Mouse (Mus musculus) leukemia stem cell, adult 10-12 weeks (primary cell): ENCODE measurements around the gene Plekha5. TPM values are rescaled to one million over a fixed set of nuclear protein-coding genes. Genes with fewer than 3 reads are reported as not detected.

Experiments used
- polyA plus RNA-seq: library from polyadenylated mRNA; stranded (reverse); fragments of >175 nt; gene quantifications from 2 replicates; pipeline ENCODE4 v1.2.3, GENCODE M21; 2012; ENCODE audit warnings: low replicate concordance

Gene Plekha5
- polyA plus RNA-seq = 0.26 and 0.65 TPM in 2 replicates

DNA sequence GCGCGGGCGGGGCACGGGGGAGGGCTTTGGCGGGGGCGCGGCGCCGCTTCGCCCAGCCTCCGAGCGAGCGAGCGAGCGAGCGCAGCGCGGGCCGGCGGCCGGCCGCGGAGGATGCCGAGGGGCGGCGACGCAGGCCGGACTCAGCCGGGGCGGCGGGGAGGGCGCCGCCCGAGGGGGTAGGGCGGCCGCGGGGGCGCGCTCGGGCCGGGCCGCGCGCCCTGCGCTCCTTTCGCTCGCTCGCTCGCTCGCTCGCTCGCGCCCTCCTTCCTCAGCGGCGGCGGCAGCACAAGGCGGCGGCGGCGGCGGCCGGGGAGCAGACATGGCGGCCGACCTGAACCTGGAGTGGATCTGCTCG, at the start of gene Plekha5:
Plekha5 (plus strand) TSS at position 209 of the 355 bp plus-strand sequence.

DNA sequence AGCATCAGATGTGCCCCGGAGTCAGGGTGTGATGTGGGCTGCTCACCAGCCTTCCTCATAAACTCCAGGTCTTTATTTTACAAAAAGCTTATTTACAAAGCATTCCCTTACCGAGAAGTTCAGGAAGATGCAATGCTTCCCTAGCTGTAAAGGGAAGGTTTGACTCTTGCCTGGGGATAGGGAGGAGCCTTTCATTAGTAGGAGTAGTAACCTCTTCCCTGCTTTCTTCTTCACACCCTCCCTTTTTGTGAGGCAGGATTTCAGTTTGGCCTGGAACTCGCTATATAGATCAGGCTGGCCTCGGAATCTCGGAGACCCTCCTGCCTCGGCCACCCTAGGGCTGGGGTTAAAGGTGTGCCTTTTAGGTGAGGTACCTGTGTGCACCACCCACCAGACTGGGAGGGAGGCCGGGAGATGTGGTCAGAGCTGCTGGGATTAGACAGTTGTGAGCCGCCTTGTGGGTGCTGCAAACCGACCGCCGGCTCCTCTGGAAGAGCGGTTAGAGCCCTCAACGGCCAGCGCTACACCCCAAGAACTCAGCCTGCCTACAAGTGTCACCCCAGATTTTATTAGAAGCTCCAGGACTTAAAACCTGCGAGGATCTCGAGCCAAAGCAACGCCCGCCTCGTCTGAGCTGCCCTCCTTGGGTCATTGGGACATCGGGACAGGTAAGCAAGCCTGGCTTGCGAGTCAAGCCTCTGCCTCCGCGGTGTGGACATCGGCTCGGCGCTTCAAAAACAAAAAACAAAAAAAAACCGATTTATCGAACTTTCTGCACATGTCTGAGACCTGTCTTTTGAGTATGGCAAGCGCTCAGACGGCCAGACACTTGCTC, 198.8 kb downstream of the Plekha5 start, which contains the start of gene Aebp2:
Aebp2 (plus strand) TSS at position 273 of the 835 bp plus-strand sequence.

Other genes with a start within 250 kb of the Plekha5 start
- gene Aebp2, start 198.6 kb downstream of the Plekha5 start, polyA plus RNA-seq = 17.0 and 30.1 TPM in 2 replicates